ENCODE assay signal across 7 mouse cellular contexts in genomic region chr7:43919559-43920451, GRCm38 (mm10). TPM values are rescaled to one million over a fixed set of nuclear protein-coding genes. Genes with fewer than 3 reads are reported as not detected.
DNase-seq lines count a peak whose midpoint lies in the region; ATAC-seq lines count a peak whose summit lies in the region.

No protein-coding gene starts in this region.

- ATAC-seq in activated CD4-positive, CD25-positive, alpha-beta regulatory T cell, adult 4 months, result peak; percentile 52
- ATAC-seq in megakaryocyte, adult 5-6 weeks (ENCODE audit: poor library complexity, severe bottlenecking), result peak; percentile 70

- DNase-seq in cerebellum, adult 9-10 months, result peak; percentile 22
- DNase-seq in frontal cortex, postnatal 10 days (ENCODE audit: low spot score in 2 of 2), result peak; percentile 20 to 64
- peak; percentile 30 for DNase-seq in hindlimb bud, embryonic 11.5 days (ENCODE audit: extremely low spot score, low read depth, low spot score)
- DNase-seq in left cerebral cortex, adult 9 months (ENCODE audit: low spot score in 2 of 2), result peak; percentile 7 to 62
- DNase-seq in right cerebral cortex, postnatal 10 days (ENCODE audit: low spot score in 2 of 2), result peak; percentile 65 to 75

RNA-seq across cellular contexts. Expression of gene Klk15, which starts 13.7 kb away (rescaled TPM):
- not detected for polyA plus RNA-seq in activated CD4-positive, CD25-positive, alpha-beta regulatory T cell, adult 4 months (2017; shearing (Covaris generic))
- 0.55 TPM in 1 of 2 replicates, not detected in the other for total RNA-seq in megakaryocyte, adult 5-6 weeks (2015)
- total RNA-seq in megakaryocyte, adult 5-6 weeks (2017), result not detected in 2 replicates

RNA-seq across cellular contexts. Expression of gene Klk1b8, which starts 30.7 kb away (rescaled TPM):
- polyA plus RNA-seq in activated CD4-positive, CD25-positive, alpha-beta regulatory T cell, adult 4 months (2017; shearing (Covaris generic)), result not detected
- total RNA-seq in megakaryocyte, adult 5-6 weeks (2015), result not detected in 2 replicates
- total RNA-seq in megakaryocyte, adult 5-6 weeks (2017), result not detected in 2 replicates

RNA-seq across cellular contexts. Expression of gene Klk4, which starts 38.8 kb away (rescaled TPM):
- polyA plus RNA-seq in activated CD4-positive, CD25-positive, alpha-beta regulatory T cell, adult 4 months (2017; shearing (Covaris generic)), result not detected
- total RNA-seq in megakaryocyte, adult 5-6 weeks (2015), result not detected in 2 replicates
- total RNA-seq in megakaryocyte, adult 5-6 weeks (2017), result not detected in 2 replicates

RNA-seq across cellular contexts. Expression of gene Klk1b1, which starts 46.7 kb away (rescaled TPM):
- polyA plus RNA-seq in activated CD4-positive, CD25-positive, alpha-beta regulatory T cell, adult 4 months (2017; shearing (Covaris generic)), result not detected
- not detected in 2 replicates for total RNA-seq in megakaryocyte, adult 5-6 weeks (2015)
- total RNA-seq in megakaryocyte, adult 5-6 weeks (2017), result not detected in 2 replicates

RNA-seq across cellular contexts. Expression of gene Klk1b9, which starts 56.1 kb away (rescaled TPM):
- polyA plus RNA-seq in activated CD4-positive, CD25-positive, alpha-beta regulatory T cell, adult 4 months (2017; shearing (Covaris generic)), result not detected
- not detected in 2 replicates for total RNA-seq in megakaryocyte, adult 5-6 weeks (2015)
- total RNA-seq in megakaryocyte, adult 5-6 weeks (2017), result not detected in 2 replicates

Comparison
In these comparisons a context has a peak if more than half of its experiments do, and no peak if none do; other contexts are left out.
1. Peak in every context shown above with its lines: DNase-seq and ATAC-seq.